Mouse (Mus musculus): ENCODE data around the gene Ptma. TPM values are rescaled to one million over a fixed set of nuclear protein-coding genes. Genes with fewer than 3 reads are reported as not detected.

Ptma gene
- polyA plus RNA-seq, 1 experiment: 672 TPM

DNA sequence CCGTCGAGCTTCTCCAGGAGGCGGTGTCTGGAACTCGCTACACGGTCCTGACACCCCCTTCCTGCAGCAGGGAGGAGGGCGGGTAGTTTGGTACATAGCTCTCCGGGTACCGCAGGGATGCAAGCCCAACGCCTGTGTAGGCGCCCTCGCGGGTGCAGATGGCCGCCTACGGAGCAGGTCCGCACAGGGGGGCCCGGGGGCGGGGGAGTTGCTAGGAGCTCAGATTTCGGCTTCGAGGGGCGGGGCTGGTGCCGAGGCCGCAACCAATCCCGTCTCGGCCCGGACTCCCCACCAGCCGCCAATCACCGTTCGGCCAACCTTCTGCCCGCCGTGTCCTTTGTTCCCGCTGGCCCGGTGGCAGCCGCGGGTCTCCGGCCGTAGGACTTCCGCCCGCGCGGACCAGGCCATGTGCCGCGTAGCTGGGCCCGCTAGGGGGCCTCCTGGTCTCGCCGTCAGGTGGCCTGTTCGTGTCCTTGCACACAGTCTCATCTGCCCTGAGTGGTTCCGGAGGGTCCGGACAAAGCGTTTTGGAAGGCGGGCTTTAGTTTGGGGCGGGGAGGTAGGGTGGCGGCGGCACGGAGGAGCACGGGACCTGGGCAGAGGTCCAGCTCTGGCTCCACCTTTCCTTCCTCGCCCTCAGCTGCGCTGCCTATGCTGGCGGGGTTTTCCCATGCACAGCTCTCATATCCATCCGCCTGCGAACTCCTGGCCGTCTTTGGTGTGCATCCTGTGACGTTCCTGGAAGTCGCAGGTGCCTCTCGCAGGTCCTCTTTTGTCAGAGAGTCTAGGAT is 22.4 kb upstream of the Ptma start:
- Histone ChIP-seq H3K4me3 (replicated peaks; ENCODE audit: insufficient read depth, low read depth, low read length) (peak overlapping the region; percentile 67), H3K27ac (ENCODE audit: insufficient read depth, low read length) (peak overlapping the region; percentile 84), H3K27me3 (ENCODE audit: control insufficient read depth, insufficient read depth, low read length) (no peaks in the 10 kb centered on the region), H3K4me1 (ENCODE audit: control insufficient read depth, insufficient read depth, low read length) (peaks cover 9% of the 10 kb centered on the region)
- DNase-seq: peak; percentile 94
- TF ChIP-seq CTCF (IDR thresholded peaks at IDR 0.05; ENCODE audit: borderline replicate concordance, insufficient read depth, low read depth, low read length) (peak; percentile 43; the same call in 1 of the 2 replicates), POLR2A (IDR thresholded peaks at IDR 0.05; ENCODE audit: borderline replicate concordance, insufficient read depth, low read length) (peak; percentile 70)
- under 1% methylated on average over 64 of the region's 64 CpGs for WGBS

DNA sequence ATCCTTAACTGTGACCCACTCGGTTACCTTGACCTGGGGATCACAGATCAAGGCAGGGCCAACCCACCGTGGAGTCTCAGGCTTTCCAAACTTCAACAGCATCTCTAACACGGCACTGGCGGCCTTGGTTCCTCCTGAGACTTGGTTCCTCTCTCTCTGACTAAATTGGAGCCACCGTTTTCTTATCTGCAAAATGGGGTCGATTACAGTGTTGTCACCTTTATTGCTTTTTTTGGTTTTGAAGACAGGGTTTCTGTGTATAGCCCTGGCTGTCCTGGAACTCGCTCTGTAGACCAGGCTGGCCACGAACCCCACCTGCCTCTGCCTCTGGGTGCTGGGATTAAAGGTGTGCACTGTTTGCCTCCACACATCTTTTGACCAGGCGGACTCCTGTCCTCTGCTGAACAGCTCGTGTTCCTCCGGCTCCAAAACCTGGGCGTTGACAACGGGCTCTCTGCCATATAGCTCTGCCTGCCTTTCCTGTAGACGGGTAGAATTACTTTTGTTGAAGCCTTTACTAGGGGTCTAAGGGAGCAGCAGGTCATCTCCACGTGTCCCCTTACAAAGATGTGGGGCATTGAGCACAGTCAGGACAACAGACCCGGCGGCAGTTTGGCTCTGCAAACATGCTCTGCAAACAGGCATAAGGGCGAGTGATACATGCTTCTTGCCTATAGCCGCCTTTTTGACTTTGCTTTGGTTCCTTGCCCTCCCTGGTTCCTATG is 21.7 kb upstream of the Ptma start:
- WGBS: 23% methylated on average over 19 of the region's 19 CpGs
- peaks cover 12% of the 10 kb centered on the region for H3K4me1 ChIP-seq (ENCODE audit: control insufficient read depth, insufficient read depth, low read length)
- no peaks in the 10 kb centered on the region for H3K27me3 ChIP-seq (ENCODE audit: control insufficient read depth, insufficient read depth, low read length)
- DNase-seq: no peak
- no peak for TF ChIP-seq POLR2A (IDR thresholded peaks at IDR 0.05; ENCODE audit: borderline replicate concordance, insufficient read depth, low read length)
- peak overlapping the region; percentile 84 for H3K27ac ChIP-seq (ENCODE audit: insufficient read depth, low read length)
- peak overlapping the region; percentile 67 for H3K4me3 ChIP-seq (replicated peaks; ENCODE audit: insufficient read depth, low read depth, low read length)

DNA sequence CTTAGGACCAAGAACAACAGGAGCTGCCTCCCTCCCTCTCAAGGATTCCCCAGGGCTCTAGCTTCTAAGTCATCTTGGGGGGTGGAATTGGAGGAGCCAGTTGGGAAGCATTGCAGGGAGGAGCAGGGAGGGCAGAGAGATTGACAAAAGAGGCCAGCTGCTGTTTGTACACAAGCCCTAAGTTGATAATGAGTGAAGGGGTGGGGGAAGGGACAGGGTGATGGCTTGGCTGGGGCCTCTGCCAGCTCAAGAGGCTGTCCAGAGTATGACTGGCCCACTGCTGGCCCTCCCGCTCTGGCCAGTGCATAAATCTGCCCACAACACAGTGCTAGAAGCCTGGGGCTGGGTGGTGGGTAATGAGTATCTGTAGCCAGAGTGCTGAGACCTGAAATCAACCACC is 21.1 kb upstream of the Ptma start:
- H3K27ac ChIP-seq (ENCODE audit: insufficient read depth, low read length): peak overlapping the region; percentile 84; the same call in 1 of the 2 replicates
- no peaks in the 10 kb centered on the region for H3K27me3 ChIP-seq (ENCODE audit: control insufficient read depth, insufficient read depth, low read length)
- peaks cover 10% of the 10 kb centered on the region for H3K4me1 ChIP-seq (ENCODE audit: control insufficient read depth, insufficient read depth, low read length)
- no peak overlapping the region for H3K4me3 ChIP-seq (replicated peaks; ENCODE audit: insufficient read depth, low read depth, low read length)
- TF ChIP-seq CTCF (IDR thresholded peaks at IDR 0.05; ENCODE audit: borderline replicate concordance, insufficient read depth, low read depth, low read length): no peak
- TF ChIP-seq POLR2A (IDR thresholded peaks at IDR 0.05; ENCODE audit: borderline replicate concordance, insufficient read depth, low read length): no peak
- WGBS: 100% methylated on average over 1 of the region's 1 CpGs
- DNase-seq: no peak

DNA sequence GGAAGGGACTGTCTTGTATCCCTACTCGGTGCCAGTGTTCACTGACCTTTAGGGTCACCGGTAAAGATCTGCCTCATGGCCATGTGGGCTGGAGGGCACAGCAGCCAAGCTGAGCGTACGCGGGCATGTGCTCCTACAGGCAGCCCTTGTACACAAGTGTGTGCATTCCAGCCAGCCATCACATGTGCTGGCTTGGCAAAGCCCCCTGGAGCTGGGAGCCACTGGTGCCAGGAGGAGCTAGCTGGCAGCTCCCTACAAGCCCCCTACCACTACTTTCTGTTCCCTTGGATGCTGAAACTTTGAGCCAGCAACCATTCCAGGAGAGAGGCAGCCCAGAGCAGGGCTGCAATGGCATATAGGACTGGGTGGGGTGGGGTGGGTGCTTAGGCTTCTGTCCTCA is 20.1 kb upstream of the Ptma start:
- TF ChIP-seq POLR2A (IDR thresholded peaks at IDR 0.05; ENCODE audit: borderline replicate concordance, insufficient read depth, low read length) (no peak), CTCF (IDR thresholded peaks at IDR 0.05; ENCODE audit: borderline replicate concordance, insufficient read depth, low read depth, low read length) (no peak)
- WGBS: 59% methylated on average over 5 of the region's 5 CpGs
- DNase-seq: no peak
- Histone ChIP-seq H3K4me1 (ENCODE audit: control insufficient read depth, insufficient read depth, low read length) (peaks cover 6% of the 10 kb centered on the region), H3K27me3 (ENCODE audit: control insufficient read depth, insufficient read depth, low read length) (no peaks in the 10 kb centered on the region), H3K4me3 (replicated peaks; ENCODE audit: insufficient read depth, low read depth, low read length) (no peak overlapping the region), H3K27ac (ENCODE audit: insufficient read depth, low read length) (peak overlapping the region; percentile 23; the same call in 1 of the 2 replicates)

DNA sequence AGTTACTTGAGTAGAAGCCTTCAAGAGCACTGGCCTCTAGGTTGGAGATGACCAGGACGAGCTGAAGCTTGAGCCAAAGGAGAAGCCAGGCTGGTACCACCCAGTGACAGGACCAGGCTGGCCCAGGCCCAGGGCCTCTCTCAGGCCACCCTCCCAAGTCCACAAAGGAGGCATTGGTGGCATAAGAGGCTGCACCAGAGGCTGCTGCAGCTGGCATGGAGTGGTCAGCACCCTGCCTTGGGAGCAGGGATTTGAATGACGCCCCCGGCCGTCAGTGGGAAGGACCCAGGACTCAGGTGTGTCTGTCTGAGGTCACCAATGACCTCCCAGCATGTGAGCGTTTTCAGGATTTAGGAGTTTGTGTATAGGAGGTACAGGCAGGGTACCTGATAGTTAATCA is 18.7 kb upstream of the Ptma start:
- DNase-seq: no peak
- Histone ChIP-seq H3K4me3 (replicated peaks; ENCODE audit: insufficient read depth, low read depth, low read length) (no peak overlapping the region), H3K4me1 (ENCODE audit: control insufficient read depth, insufficient read depth, low read length) (peaks cover 4% of the 10 kb centered on the region; the same call in 1 of the 2 replicates), H3K27me3 (ENCODE audit: control insufficient read depth, insufficient read depth, low read length) (no peaks in the 10 kb centered on the region), H3K27ac (ENCODE audit: insufficient read depth, low read length) (peak overlapping the region; percentile 46; the same call in 1 of the 2 replicates)
- TF ChIP-seq POLR2A (IDR thresholded peaks at IDR 0.05; ENCODE audit: borderline replicate concordance, insufficient read depth, low read length): no peak
- TF ChIP-seq CTCF (IDR thresholded peaks at IDR 0.05; ENCODE audit: borderline replicate concordance, insufficient read depth, low read depth, low read length): no peak
- 88% methylated on average over 5 of the region's 5 CpGs for WGBS

DNA sequence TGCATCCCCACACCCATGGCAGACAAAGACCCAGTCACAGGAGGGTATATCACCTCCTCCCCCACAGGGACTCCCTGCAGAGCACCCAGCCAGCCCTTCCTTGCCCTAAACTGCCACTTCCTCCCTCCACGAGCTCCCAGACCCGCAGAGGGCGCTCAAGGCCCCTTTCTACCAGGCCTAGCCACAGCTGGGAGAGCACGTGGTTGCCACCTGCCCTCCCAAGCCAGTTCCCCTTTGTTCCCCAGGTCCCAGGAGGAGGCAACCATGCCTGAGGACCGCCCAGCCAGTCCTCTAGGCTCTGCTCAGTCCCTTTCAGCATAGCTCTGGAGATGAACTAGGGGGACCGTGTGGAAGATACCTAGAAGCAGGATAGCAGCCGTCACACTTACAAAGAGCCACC is 17.1 kb upstream of the Ptma start:
- 29% methylated on average over 7 of the region's 7 CpGs for WGBS

DNA sequence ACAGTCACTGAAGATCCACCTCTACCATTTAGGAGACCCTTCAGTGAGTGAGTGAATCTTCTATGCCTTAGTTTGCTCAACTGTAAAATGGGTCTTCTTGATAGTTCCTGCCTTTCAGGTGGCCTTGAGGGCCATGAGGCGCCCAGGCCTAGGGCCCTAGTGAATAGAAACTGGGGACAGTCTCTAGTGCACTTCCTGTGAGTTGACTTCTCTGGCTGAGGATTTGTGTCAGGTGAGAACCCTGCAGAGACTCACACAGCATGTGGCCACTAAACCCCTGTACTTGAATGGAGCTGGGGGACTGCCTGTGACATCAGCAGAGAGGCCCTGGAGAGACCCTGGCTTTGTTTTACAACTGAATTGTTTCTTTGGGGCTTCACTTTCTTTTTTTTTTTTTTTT is 16.3 kb upstream of the Ptma start:
- TF ChIP-seq CTCF (IDR thresholded peaks at IDR 0.05; ENCODE audit: borderline replicate concordance, insufficient read depth, low read depth, low read length) (no peak), POLR2A (IDR thresholded peaks at IDR 0.05; ENCODE audit: borderline replicate concordance, insufficient read depth, low read length) (no peak)
- no peak for DNase-seq
- no peak overlapping the region for H3K27ac ChIP-seq (ENCODE audit: insufficient read depth, low read length)
- WGBS: 100% methylated on average over 1 of the region's 1 CpGs
- H3K4me1 ChIP-seq (ENCODE audit: control insufficient read depth, insufficient read depth, low read length): peaks cover 4% of the 10 kb centered on the region; the same call in 1 of the 2 replicates
- no peaks in the 10 kb centered on the region for H3K27me3 ChIP-seq (ENCODE audit: control insufficient read depth, insufficient read depth, low read length)
- H3K4me3 ChIP-seq (replicated peaks; ENCODE audit: insufficient read depth, low read depth, low read length): no peak overlapping the region

More for the DNA sequence above, 17.1 kb upstream of the Ptma start:
- Histone ChIP-seq H3K4me3 (replicated peaks; ENCODE audit: insufficient read depth, low read depth, low read length) (no peak overlapping the region), H3K27ac (ENCODE audit: insufficient read depth, low read length) (peak overlapping the region; percentile 67; the same call in 1 of the 2 replicates), H3K27me3 (ENCODE audit: control insufficient read depth, insufficient read depth, low read length) (no peaks in the 10 kb centered on the region), H3K4me1 (ENCODE audit: control insufficient read depth, insufficient read depth, low read length) (peaks cover 4% of the 10 kb centered on the region; the same call in 1 of the 2 replicates)
- TF ChIP-seq POLR2A (IDR thresholded peaks at IDR 0.05; ENCODE audit: borderline replicate concordance, insufficient read depth, low read length) (no peak), CTCF (IDR thresholded peaks at IDR 0.05; ENCODE audit: borderline replicate concordance, insufficient read depth, low read depth, low read length) (peak; percentile 32; the same call in 1 of the 2 replicates)
- peak; percentile 63 to 64 for DNase-seq

Measured in cerebellum, adult 2 months (tissue).